Mouse (Mus musculus): ENCODE measurements around the gene Zhx3.

Gene Zhx3

DNA sequence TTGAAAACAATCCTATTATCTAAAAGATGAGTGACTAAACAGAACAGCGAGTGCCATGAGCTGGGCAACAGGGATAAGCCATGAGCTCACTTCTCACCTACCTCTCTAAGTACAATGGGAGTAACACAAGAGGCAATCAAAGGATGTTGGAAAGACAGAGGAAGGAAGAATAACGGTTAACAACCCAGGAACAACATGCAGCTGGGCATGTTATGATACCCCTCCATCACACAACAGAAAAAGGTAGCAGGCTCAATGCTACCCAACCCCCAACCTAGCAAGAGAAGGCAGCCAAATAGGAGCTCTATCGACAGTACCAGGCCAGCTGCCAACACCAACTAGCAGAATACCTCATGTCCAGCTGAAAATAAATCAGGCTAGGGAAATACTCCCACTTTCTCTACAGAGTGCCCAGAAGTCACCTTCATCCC lies 66.7 kb downstream of the Zhx3 start:
- in situ Hi-C loops (cut with MboI) = no loop called here

DNA sequence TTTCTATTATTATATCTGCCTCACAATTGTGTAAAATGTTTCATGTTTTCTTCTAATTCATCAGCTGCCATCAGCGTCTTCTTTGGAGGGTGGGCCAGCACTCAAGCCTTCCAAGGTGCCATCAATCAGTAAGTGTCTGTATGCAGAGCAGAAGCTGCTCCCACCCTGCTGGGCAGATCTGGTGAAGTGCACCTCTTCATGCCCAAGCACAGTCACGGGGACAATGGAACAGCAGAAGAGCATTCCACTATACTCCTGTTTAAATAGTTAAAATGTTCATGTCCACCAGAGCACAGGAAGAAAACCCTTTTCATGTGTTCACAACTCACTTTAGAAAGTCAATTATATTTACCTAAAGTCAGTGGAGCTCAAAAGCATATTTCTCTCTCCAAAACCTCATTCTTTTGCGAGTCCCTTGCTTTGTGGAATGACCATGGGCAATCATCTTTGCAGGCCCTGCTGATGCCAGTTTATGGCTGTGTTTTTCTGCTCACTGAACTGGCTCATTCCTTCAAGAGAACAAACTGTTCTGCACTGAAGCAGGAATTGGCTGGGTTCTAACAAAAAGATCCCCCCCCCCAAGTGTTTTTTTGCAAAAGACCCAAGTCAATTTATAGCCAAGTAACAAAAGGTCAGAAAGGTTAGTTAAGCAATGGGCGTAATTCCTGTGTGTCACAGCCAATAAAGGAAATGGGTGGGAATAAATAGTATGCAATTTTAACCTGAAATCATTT lies 67.8 kb downstream of the Zhx3 start:
- in situ Hi-C loops (cut with MboI) = no loop called here

DNA sequence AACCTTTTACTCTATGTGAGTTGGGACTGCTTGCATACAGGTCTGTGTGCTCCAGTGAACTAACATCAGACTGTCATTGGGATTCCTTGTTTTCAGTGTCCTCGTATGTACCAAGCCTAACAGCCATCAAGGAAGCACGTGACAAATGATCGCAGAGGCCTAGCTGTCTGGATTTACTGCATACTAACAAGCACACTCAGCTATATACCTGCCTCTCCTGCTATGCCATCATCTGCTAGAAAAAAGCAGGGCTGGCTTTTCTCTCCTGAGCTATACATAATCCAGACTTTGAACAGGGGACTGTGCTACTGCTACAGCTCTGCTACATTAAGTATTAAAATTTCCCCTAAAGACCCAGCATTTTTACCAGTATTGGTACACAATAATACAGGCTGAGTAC lies 70.5 kb downstream of the Zhx3 start:
- in situ Hi-C loops (cut with MboI) = no loop called here

DNA sequence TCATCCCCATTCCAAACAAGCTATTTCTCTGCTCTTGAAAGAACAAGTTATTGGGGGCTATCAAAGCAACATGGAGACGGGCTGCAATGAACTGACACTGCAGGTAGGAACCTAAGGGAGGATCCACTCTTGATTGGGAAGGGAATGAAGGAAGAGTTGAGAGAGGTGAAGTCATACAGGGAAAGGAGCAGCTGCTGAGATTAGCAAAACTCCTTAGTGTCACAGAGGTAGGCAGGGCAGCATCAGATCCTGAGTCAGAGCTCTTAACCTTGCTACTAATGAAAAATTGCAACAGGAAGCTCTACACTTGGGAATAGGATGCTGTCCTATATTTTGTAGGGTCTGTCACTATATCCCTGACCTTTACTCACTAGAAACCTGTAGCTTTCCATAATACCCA lies 71.8 kb downstream of the Zhx3 start:
- in situ Hi-C loops (cut with MboI) = no loop called here

DNA sequence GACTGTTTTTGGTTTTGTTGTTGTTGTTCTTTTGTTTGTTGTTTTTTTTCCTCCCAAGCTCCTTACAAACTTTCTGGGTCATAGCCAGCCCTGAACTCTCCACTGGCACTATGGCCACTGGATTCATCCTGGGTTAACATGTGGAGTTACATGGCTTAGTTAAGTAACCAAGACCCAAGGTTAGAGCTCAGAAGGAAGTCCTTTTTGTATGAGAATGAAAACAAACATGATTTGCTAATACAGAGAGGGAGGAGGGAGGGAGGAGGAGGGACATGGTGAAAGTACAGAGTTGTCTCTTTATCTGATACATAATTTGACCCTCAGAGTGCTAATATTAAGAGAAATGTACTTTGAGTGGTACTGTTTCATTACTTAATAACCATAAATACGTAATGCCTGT lies 74.6 kb downstream of the Zhx3 start:
- in situ Hi-C loops (cut with MboI) = no loop called here

DNA sequence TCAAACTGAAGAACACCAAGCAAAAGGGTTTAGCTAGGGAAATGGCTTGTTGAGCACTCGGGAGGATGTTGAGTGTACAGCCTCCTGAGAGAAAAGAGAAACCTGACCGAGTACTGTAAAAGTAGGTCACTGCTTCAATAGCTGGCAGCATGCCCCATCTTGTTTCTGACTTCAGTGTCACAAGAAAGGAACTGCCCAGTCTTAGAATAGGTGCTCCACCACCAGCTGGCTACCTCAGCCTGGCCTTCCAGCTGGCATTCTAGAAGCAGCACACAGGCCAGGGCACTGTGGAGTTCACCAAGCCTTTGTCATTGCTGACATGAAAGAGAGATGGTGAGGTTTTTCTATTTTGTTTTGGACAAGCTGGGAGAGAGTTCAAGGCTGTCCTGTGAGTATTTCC lies 75.8 kb downstream of the Zhx3 start:
- in situ Hi-C loops (cut with MboI) = no loop called here

DNA sequence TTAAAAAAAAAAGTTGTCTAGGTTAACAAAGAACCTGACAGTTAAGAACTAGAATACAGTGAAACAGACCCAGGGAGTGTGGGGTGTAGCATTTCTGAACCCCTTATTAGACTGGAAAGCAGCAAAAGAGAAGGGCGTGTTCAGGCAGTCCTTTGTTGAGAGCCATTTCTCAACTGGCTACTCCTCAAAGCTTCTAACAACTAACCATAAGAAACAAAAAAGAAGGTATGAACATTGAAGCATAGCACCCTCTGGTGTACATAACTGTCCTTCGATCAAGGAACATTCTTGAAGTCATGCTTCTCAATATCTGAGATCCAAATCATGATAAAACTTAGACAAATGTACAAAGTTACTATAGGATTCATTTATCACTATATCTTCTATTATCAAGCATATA lies 79.7 kb downstream of the Zhx3 start:
- in situ Hi-C loops (cut with MboI) = no loop called here

DNA sequence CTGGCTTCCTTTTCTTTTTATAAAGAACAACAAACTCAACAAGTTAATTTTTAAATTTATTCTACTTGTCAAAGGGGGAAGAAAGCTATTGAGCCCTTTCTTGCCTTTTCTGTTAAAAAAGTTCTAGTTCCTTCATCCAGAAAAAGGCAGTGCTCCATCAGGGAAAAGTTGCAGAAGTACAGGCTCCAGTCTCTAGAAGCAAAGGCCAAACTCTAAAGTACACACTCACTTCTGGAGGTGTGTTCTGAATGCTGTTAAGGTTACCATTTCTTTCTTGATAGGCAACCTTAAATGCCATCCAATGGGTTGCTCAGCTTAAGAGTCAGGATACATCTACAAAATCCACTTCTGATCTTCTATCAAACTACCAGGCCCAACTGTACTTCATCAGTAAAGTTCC lies 83.1 kb downstream of the Zhx3 start:
- in situ Hi-C loops (cut with MboI) = no loop called here

DNA sequence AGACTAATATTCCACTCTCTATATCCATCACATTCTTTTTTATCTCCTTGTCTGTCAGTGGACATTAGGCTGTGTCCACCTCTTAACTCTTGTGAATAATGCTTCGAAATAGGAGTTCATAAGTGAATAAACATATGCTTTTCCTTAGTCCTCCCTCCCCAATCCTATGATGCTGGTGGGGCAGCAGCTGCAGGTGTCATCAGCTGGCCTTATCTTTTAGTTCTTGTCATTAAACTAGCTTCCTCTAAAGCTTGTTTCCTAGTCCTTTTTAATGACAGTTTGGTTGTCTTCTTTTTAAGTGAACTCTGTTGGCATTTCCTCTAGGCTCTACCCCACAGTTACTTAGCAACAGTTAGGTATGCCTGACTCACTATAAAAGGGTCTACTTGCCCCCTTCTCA lies 83.8 kb downstream of the Zhx3 start:
- in situ Hi-C loops (cut with MboI) = no loop called here

DNA sequence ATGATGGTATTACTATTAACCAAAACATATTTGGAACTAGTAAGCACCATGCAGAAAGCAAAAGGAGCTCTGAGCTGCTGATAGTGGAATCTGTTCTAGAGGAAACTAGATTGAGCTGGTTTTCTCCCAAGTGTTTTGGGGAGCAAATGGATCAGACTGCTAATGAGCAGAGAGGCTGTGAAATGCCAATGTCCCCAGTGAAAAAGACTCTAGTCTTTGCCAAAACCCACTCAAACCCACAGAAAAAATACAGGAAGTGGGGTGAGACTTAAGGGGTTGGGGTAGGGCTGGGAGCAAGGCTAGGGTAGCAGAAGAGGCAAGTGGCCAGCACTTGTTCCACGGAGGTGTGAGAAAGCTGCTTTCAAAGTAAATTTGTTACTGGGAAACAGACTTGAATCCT lies 86.5 kb downstream of the Zhx3 start:
- in situ Hi-C loops (cut with MboI) = no loop called here

DNA sequence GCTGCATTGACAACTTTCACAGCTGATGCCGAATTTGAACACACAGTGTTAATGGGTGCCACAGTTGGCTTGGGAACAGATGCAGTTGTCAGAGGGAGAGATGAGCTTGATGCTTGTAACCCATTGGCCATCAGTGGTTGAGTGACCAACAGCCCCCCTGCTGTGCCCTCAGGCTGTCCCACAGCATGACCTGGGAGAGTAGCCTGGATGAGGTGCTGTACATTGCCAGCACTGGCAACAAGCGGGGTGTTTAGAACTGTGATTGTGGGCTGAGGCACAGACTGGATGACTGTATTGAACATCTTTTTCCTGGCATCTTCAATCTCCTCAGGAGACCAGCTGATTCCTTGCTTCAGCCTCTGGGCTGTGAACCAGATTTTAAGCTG lies 92.0 kb downstream of the Zhx3 start:
- in situ Hi-C loops (cut with MboI) = no loop called here

DNA sequence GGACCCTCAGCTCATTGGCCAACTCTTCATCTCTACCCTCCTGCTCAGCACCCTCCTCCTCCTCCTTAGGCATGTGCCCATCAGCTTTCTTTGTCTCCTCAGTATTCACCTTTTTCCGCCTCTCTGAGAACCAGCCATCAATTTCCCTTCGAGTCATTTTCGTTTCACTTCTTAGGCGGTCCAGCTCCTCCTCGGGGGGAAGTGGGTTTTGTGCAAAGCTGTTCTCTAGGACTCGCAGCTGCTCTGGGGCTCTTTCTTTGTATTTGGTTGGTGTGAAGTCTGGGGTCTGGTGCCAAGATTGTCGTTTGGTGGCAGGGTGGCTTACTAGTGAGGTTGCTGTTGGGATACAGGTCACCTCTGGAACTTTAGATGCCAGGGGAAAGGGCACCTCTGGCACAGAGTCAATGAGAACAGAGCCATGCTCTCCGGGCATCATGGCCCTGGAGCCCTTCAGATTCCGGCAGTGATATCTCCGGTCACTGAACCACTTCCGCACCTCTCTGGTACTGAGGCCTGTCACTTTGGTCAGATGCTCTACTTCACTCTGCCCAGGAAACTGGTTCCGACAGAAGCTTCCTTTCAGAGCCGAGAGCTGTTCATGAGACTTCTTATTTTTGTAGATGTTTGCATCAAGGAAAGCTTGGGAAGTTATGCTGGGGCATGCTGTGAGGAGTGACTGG lies 92.5 kb downstream of the Zhx3 start:
- in situ Hi-C loops (cut with MboI) = no loop called here

DNA sequence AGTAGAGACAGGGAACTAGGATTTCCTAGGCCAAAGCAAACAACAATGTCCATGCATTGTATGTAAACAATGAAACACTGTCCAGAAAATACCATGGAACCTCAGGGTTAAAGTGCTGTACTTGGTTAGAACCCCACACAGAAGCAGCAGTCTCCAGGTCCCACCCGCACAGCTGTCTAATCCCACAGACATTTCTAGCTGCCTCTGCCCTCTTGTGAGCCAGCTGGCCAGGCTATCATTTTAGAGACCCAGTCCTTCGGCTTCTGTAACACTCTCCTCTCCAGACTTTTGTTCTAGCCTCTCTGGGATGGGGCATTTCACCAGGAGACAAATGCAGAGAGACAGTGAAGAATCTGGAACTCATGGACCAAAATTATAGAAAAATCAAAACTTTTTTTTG lies 94.8 kb downstream of the Zhx3 start:
- in situ Hi-C loops (cut with MboI) = no loop called here

DNA sequence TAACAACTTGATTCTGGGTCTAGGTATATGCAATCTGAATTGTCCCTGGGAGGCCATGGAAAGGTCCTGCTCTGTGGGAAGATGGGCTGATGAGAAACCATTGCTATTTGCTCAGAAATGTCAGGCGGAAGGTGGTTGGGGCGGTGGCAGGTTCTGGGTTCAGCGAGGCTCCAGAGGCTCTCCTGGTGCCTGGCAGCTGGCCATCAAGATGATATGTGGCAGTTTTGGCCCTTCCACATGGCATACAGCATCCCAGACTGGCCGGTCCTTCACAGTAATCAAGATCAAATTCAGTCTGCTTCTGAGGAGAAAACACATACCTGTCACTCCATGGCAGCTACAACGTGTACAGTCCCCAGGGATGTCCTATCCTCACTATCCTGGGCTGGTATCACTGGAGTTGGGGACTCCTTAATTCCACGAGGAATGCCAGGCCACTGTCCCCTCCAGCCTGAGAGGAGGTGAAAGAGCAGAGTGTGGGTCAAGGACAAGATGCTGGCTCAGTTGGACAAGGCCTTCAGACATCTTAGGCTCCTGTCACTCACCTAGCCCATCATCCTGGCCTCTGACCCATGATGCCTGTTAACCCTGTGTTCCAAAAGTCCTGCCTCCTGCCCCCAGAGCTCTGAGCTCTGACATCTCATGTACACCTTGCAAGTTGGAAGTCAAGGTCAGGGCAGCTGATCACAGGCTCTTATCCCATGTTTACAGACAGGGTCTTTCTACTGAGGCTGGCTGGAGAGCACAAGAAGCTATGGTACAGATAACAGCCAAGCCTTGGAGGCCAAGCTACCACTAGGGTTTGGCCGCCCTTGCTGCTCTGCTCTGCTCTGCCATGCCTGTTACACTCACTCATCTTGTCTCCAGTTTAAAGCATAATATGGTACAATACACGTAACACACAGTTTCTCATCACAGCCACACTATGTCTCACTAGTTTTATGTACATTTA lies 101.2 kb downstream of the Zhx3 start:
- in situ Hi-C loops (cut with MboI) = no loop called here

DNA sequence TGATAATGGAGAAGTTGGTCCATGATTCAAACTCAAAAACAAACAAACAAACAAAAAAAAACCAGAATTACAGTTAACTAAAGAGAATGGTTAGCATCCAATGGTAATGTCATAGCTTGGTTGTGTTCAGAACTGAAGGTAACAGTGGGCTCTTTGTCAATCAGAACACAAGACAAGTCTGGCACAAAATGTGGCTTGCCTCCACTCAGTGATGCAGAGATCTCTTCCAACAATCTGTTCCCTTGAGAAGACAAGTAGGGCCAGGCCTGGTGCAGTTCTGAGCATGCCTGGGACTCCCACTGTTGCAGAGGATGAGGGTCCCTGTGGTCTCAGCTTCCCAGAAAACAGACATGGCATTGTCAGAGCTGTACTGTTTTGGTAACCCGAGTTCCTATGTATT lies 101.9 kb downstream of the Zhx3 start:
- in situ Hi-C loops (cut with MboI) = no loop called here

DNA sequence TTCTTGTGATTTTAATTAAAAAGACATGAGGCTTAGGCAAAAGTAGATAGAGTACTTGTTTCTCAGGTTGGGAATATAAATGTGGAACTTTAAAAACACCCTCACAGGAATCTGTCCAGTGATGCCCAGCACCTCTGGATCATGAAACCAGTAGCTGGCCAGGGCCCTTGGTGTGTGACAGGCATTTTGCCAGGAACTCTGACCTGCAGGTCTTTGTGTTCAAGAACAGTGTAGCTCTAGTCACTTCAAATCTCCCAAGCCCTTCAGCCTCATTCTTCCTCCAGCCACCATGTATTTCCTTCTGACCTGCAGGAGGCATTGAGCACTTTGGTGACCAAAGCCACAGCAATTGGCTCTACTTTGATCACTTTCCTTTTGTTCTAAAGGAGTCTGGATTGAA lies 102.4 kb downstream of the Zhx3 start:
- in situ Hi-C loops (cut with MboI) = no loop called here

DNA sequence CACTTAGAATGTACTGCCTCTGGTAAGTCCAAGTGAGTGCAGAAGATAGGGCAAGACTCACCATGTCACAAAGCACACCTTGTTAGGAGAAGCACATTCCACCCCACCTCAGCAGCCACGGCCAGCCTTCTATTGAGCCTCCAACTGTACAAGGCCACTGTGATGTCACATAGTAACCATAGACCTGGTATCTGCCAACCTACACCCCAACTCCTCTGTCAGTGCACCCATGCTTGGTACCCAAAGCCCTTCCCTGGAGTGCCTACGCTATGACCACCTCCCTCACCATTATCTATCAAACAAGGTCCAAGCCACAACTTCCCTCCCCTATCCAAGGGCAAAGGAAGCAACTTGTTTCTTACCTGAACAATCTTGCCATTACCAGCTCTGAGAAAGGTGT lies 103.8 kb downstream of the Zhx3 start:
- in situ Hi-C loops (cut with MboI) = no loop called here

DNA sequence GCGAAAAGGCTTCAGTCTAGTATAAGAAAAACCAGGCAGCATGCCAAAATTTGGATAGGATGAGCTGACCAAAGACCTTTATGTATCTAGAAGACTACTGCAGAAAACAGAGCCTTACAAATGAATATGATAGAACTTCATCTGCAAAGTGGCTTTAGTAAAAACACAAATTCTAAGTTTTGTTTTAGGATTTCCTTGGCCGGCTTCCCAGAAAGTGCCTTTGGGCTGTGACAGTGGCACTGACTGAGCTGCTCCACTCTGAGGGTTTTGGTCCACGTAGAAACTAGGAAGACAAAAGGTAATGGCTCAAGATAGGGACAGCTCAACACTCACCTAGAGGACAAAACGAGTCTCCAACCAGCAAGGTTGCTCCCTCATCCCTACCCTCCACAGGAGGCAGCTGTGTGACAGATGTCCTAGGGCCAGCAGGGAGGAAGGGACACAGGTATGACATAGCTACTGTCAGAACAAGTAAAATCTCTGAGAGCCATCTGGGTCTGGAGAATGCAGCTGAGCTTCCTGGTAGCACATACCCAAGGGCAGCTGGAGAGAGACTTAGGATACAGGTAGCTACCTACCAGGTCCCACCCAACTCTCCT lies 104.6 kb downstream of the Zhx3 start:
- in situ Hi-C loops (cut with MboI) = no loop called here

DNA sequence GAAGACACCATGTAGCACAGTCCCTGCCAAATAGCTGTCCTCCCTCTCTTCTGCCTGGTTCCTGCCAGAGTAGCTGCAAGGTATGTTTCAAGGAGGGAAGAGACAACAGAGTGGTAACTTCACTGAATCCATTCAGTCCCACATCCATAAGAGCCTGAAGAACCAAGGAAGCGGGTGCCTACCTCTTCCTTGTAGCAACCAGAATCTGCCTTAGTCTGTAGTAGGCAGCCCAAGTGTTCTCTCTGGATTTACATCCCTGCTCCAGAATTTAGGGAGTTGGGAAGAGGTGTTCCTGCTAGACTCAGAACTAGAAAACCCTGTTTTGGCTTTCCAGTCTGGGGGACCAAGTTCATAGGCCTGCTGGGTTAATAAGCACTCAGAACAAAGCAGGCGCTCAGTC lies 105.6 kb downstream of the Zhx3 start:
- in situ Hi-C loops (cut with MboI) = no loop called here

DNA sequence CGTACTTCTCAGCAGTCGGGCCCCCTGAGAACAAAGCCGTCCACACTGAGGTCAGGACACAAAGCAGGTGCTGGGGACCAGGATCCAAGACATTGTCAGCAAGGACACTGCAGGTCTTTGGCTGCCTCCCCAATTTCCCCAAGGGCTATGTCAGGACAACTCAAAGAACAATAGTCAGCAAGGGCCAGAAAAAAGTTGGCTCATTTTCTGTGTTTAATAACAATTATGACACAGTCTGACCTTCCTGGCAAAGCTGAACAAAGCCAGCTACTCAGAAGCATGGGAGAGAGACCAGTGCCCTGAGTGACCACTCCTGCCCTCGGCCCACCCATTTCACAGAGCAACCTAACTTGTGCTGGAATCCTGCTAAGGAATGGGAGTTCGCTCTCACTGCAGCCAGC lies 106.4 kb downstream of the Zhx3 start:
- in situ Hi-C loops (cut with MboI) = no loop called here

DNA sequence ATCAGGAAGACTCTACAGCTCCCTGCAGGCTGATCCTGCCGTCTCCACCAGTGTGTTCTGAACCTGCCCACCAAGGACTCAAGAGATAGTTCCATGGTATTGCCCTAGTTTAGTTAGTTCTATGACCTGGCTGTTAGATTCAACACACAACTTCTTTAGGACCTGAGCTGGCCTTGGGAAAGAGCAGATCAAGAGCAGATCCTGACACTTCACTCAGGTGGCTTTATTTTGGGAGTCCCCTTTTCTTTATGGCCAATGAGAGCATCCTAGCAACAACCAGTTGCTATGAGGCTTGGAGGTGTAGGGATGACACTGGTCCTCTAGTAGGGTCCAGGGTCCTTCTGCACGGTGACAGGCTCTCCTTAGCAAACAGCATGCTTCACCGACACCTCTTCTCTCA lies 107.7 kb downstream of the Zhx3 start:
- in situ Hi-C loops (cut with MboI) = no loop called here

DNA sequence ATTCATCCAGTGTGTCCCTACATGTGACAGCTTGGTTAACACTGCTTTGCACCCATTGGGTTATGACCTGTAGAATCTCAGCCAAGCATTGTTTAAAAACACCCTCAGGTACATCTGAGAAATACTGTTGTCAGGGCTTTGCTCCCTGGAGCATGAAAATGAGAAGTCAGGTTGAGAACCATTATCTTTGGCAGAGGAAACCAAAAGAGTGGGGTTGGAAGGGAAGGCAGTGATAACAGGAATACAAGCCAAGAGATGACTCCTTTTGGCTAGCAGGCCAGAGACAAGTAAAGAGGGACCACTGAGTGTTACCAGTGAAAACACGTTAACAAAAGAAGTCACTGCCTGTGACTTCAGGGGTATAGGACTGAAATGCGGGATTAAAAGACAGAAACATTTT lies 108.4 kb downstream of the Zhx3 start:
- in situ Hi-C loops (cut with MboI) = no loop called here
